Mouse (Mus musculus): ENCODE measurements around the gene Larp4b. TPM values are rescaled to one million over a fixed set of nuclear protein-coding genes. Genes with fewer than 3 reads are reported as not detected.
"Not testable (repeated sequence)": the region's sequence is repeated elsewhere in the genome, so short reads cannot be mapped to it uniquely, and the experiment has no call there.

Gene Larp4b
- polyA plus RNA-seq (2014; fragmentation: Nextera tagmentation; extraction: Ambion mirVana) = 43.0 and 45.2 TPM in 2 replicates

DNA sequence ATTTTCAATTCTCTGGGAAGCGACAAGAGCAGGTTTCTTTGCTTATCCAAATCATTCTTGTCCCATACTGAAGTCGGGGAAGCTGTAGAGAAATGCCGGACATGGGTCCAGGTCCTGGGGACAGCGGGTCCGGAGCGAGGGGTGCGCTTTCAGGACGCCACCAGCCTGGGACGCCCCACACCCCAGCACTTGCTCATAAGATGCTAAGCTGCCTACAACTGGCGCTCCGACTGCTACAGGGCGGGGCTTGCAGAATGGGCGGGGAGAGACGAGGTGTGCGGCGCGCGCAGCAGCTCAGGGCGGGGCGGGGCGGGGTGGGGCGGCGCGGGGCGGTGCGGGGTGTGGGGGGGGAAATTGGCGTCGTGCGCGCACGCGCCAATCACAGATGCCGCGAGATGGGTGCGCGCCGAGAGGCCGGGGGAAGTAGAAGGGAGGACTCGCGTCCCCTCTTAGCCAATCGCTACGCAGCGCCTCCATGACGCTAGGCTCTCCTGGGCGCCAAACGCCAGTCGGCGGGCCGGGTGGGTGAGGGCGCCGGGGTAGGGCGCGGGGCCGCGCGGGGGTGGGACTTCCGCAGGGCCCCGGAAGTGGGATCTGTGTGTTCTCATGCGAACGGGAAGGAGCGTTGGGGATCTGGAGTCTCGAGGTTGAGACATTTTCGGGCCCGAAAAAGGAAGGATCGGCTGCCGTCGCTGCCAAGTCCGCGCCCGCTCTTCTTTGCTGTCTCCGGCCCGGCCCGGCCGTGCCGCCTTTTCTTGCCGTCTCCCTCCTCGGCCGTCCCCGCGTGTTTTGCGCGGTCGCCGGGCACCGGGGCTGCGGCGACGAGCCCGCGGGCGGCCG is at the start of gene Larp4b:
TSS of gene Larp4b (plus strand) at position 566 of the 840 bp plus-strand sequence.
- peak within 1 kb of the TSS; percentile 51 for H3K4me2 ChIP-seq (ENCODE audit: low read length)
- no peaks in the 10 kb centered on the region for H3K36me3 ChIP-seq (ENCODE audit: control insufficient read depth, insufficient read depth, low read length)
- H3K27ac ChIP-seq (ENCODE audit: low read depth) = peak within 1 kb of the TSS; percentile 98
- H3K27me3 ChIP-seq (replicated peaks; ENCODE audit: control insufficient read depth, insufficient read depth, low read length) = no peaks in the 10 kb centered on the region
- peak within 1 kb of the TSS; percentile 88 for H3K4me3 ChIP-seq (ENCODE audit: low read depth, low read length)
- H3K9me3 ChIP-seq (ENCODE audit: control insufficient read depth, low read length) = no peaks in the 10 kb centered on the region
- WGBS = under 1% methylated on average over 83 of the region's 92 CpGs
- ATAC-seq (replicated peaks; ENCODE audit: low FRiP score, low TSS enrichment, low read depth) (peak; percentile 100), DNase-seq (ENCODE audit: low spot score) (peak; percentile 92)
- peak within 1 kb of the TSS; percentile 93 for H3K9ac ChIP-seq (ENCODE audit: low read length)
- peaks cover 15% of the 10 kb centered on the region for H3K4me1 ChIP-seq (replicated peaks; ENCODE audit: control insufficient read depth, insufficient read depth, low read length)

DNA sequence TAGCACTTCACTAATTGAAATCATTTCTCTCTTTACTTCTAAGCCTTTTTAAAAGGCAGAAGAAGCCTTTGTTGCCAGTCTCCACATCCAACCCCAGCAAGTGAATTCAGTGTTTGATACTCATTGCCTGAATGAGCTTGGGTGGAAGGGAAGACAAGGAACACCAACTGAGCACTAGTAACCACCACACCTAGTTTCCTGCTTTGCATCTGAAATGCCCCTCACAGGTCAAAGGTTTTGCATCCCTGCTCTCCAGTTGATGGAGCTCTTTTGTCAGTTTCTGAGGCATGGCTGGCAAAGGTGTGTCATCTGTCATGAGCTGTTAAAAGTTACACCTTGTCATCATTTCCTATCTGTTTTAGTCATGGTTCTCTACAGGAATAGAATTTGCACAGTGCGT is 49.0 kb upstream of the Larp4b start:
- H3K9ac ChIP-seq (ENCODE audit: low read length) = no peak overlapping the region
- H3K4me3 ChIP-seq (ENCODE audit: low read depth, low read length) = no peak overlapping the region
- 95% methylated on average over 1 of the region's 1 CpGs for WGBS
- peaks cover 6% of the 10 kb centered on the region for H3K4me1 ChIP-seq (replicated peaks; ENCODE audit: control insufficient read depth, insufficient read depth, low read length)
- no peaks in the 10 kb centered on the region for H3K27me3 ChIP-seq (replicated peaks; ENCODE audit: control insufficient read depth, insufficient read depth, low read length)
- 0 out of 2 replicates have a peak, but pooled peaks cover 3% of the 10 kb centered on the region for H3K9me3 ChIP-seq (ENCODE audit: control insufficient read depth, low read length)
- no peaks in the 10 kb centered on the region for H3K36me3 ChIP-seq (ENCODE audit: control insufficient read depth, insufficient read depth, low read length)
- H3K27ac ChIP-seq (ENCODE audit: low read depth) = no peak overlapping the region
- ATAC-seq (replicated peaks; ENCODE audit: low FRiP score, low TSS enrichment, low read depth) = no peak
- DNase-seq (ENCODE audit: low spot score) = no peak
- H3K4me2 ChIP-seq (ENCODE audit: low read length) = no peak overlapping the region

- not testable (repeated sequence) for ATAC-seq (replicated peaks; ENCODE audit: low FRiP score, low TSS enrichment, low read depth); H3K4me3 ChIP-seq (ENCODE audit: low read depth, low read length); H3K36me3 ChIP-seq (ENCODE audit: control insufficient read depth, insufficient read depth, low read length); H3K4me1 ChIP-seq (replicated peaks; ENCODE audit: control insufficient read depth, insufficient read depth, low read length); H3K9ac ChIP-seq (ENCODE audit: low read length); H3K27me3 ChIP-seq (replicated peaks; ENCODE audit: control insufficient read depth, insufficient read depth, low read length); H3K4me2 ChIP-seq (ENCODE audit: low read length); H3K9me3 ChIP-seq (ENCODE audit: control insufficient read depth, low read length); DNase-seq (ENCODE audit: low spot score); H3K27ac ChIP-seq (ENCODE audit: low read depth)
- WGBS = 58% methylated on average over 10 of the region's 10 CpGs
Measured at GRCm38 (mm10) chr13:9052049-9052691, 41.5 kb upstream of the Larp4b start.

- DNase-seq (ENCODE audit: low spot score) (no peak), ATAC-seq (replicated peaks; ENCODE audit: low FRiP score, low TSS enrichment, low read depth) (no peak)
- Histone ChIP-seq H3K27ac (ENCODE audit: low read depth) (no peak overlapping the region), H3K36me3 (ENCODE audit: control insufficient read depth, insufficient read depth, low read length) (no peaks in the 10 kb centered on the region), H3K4me3 (ENCODE audit: low read depth, low read length) (no peak overlapping the region), H3K9me3 (ENCODE audit: control insufficient read depth, low read length) (no peaks in the 10 kb centered on the region), H3K4me1 (replicated peaks; ENCODE audit: control insufficient read depth, insufficient read depth, low read length) (no peaks in the 10 kb centered on the region), H3K9ac (ENCODE audit: low read length) (no peak overlapping the region), H3K27me3 (replicated peaks; ENCODE audit: control insufficient read depth, insufficient read depth, low read length) (no peaks in the 10 kb centered on the region), H3K4me2 (ENCODE audit: low read length) (no peak overlapping the region)
- WGBS = 70% methylated on average over 1 of the region's 1 CpGs
Measured at GRCm38 (mm10) chr13:9057277-9057676, 36.4 kb upstream of the Larp4b start.

- Histone ChIP-seq H3K9ac (ENCODE audit: low read length) (no peak overlapping the region), H3K4me1 (replicated peaks; ENCODE audit: control insufficient read depth, insufficient read depth, low read length) (no peaks in the 10 kb centered on the region), H3K27ac (ENCODE audit: low read depth) (no peak overlapping the region), H3K27me3 (replicated peaks; ENCODE audit: control insufficient read depth, insufficient read depth, low read length) (no peaks in the 10 kb centered on the region), H3K4me2 (ENCODE audit: low read length) (no peak overlapping the region), H3K4me3 (ENCODE audit: low read depth, low read length) (no peak overlapping the region), H3K36me3 (ENCODE audit: control insufficient read depth, insufficient read depth, low read length) (no peaks in the 10 kb centered on the region), H3K9me3 (ENCODE audit: control insufficient read depth, low read length) (no peaks in the 10 kb centered on the region)
- ATAC-seq (replicated peaks; ENCODE audit: low FRiP score, low TSS enrichment, low read depth) (no peak), DNase-seq (ENCODE audit: low spot score) (no peak)
- 93% methylated on average over 4 of the region's 4 CpGs for WGBS
Measured at GRCm38 (mm10) chr13:9058706-9059105, 35.0 kb upstream of the Larp4b start.

- Histone ChIP-seq H3K4me2 (ENCODE audit: low read length) (no peak overlapping the region), H3K4me3 (ENCODE audit: low read depth, low read length) (no peak overlapping the region), H3K27ac (ENCODE audit: low read depth) (no peak overlapping the region), H3K9me3 (ENCODE audit: control insufficient read depth, low read length) (no peaks in the 10 kb centered on the region), H3K4me1 (replicated peaks; ENCODE audit: control insufficient read depth, insufficient read depth, low read length) (no peaks in the 10 kb centered on the region), H3K36me3 (ENCODE audit: control insufficient read depth, insufficient read depth, low read length) (no peaks in the 10 kb centered on the region), H3K27me3 (replicated peaks; ENCODE audit: control insufficient read depth, insufficient read depth, low read length) (no peaks in the 10 kb centered on the region), H3K9ac (ENCODE audit: low read length) (no peak overlapping the region)
- DNase-seq (ENCODE audit: low spot score) (no peak), ATAC-seq (replicated peaks; ENCODE audit: low FRiP score, low TSS enrichment, low read depth) (no peak)
- 73% methylated on average over 4 of the region's 4 CpGs for WGBS
Measured at GRCm38 (mm10) chr13:9061394-9061793, 32.3 kb upstream of the Larp4b start.

GRCm38 (mm10) chr13:9064196-9064595 is 29.5 kb upstream of the Larp4b start:
- 79% methylated on average over 2 of the region's 2 CpGs for WGBS
- DNase-seq (ENCODE audit: low spot score) = no peak

GRCm38 (mm10) chr13:9066107-9066506 is 27.6 kb upstream of the Larp4b start:
- no peak overlapping the region for H3K27ac ChIP-seq (ENCODE audit: low read depth)
- H3K4me3 ChIP-seq (ENCODE audit: low read depth, low read length) = no peak overlapping the region
- H3K9ac ChIP-seq (ENCODE audit: low read length) = no peak overlapping the region
- H3K4me2 ChIP-seq (ENCODE audit: low read length) = no peak overlapping the region
- H3K27me3 ChIP-seq (replicated peaks; ENCODE audit: control insufficient read depth, insufficient read depth, low read length) = no peaks in the 10 kb centered on the region
- H3K9me3 ChIP-seq (ENCODE audit: control insufficient read depth, low read length) = no peaks in the 10 kb centered on the region
- WGBS = 77% methylated on average over 5 of the region's 5 CpGs
- ATAC-seq (replicated peaks; ENCODE audit: low FRiP score, low TSS enrichment, low read depth) = no peak
- DNase-seq (ENCODE audit: low spot score) = no peak
- H3K36me3 ChIP-seq (ENCODE audit: control insufficient read depth, insufficient read depth, low read length) = no peaks in the 10 kb centered on the region
- H3K4me1 ChIP-seq (replicated peaks; ENCODE audit: control insufficient read depth, insufficient read depth, low read length) = no peaks in the 10 kb centered on the region

More at GRCm38 (mm10) chr13:9064196-9064595, 29.5 kb upstream of the Larp4b start:
- Histone ChIP-seq H3K27ac (ENCODE audit: low read depth) (no peak overlapping the region), H3K4me1 (replicated peaks; ENCODE audit: control insufficient read depth, insufficient read depth, low read length) (no peaks in the 10 kb centered on the region), H3K4me2 (ENCODE audit: low read length) (no peak overlapping the region), H3K9me3 (ENCODE audit: control insufficient read depth, low read length) (no peaks in the 10 kb centered on the region), H3K9ac (ENCODE audit: low read length) (no peak overlapping the region), H3K27me3 (replicated peaks; ENCODE audit: control insufficient read depth, insufficient read depth, low read length) (no peaks in the 10 kb centered on the region), H3K36me3 (ENCODE audit: control insufficient read depth, insufficient read depth, low read length) (no peaks in the 10 kb centered on the region), H3K4me3 (ENCODE audit: low read depth, low read length) (no peak overlapping the region)
- ATAC-seq (replicated peaks; ENCODE audit: low FRiP score, low TSS enrichment, low read depth) = no peak

Measured in intestine, embryonic 14.5 days (tissue).